Mouse (Mus musculus) lung, postnatal 14 days (tissue): Measurements from ENCODE around the gene Cd79b.

Experiments used
- DNase-seq: peaks from one replicate; pipeline ENCODE4 v3.0.0; 2021

The Cd79b gene

DNA sequence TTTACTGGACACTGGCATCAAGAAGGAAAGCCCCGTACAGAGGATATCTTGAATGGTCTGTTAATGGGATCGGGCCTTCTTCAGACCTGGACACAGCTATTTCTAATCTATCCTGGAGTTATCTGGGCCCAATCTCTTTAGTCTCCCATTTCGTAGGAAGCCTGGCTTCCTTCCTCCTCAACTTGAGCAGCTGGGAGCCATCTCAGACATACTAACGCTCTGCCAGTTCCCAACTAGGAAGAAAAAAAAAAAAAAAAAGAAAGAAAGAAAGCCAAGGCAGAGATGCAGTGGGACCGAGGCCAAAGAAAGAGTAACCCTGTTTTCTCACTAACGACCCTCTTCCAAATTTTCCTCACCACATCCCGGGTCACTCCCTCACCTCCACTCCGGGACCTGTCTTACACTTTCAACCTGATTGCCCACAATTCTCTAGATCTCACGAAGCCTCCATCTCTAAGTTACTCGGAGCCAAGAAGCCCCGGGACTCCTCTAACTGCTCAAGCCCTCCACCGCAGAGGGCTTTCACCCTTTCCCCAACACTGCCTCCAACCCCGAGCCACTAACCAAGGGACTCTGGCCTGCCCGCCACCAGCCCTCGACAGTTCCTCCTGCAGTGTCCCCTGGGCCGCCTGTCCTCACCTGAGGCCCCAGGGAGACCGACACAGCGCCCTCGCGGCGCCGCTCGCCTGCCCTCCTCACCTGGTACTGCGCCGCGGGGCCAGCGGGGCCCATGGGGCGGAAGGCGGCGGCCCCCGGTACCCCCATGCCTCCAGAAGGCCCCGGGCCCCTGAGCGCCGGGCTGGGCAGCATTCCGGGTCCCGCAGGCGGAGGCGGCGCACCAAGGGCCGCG lies 42.5 kb downstream of the Cd79b start:
- DNase-seq, result peak; percentile 46

DNA sequence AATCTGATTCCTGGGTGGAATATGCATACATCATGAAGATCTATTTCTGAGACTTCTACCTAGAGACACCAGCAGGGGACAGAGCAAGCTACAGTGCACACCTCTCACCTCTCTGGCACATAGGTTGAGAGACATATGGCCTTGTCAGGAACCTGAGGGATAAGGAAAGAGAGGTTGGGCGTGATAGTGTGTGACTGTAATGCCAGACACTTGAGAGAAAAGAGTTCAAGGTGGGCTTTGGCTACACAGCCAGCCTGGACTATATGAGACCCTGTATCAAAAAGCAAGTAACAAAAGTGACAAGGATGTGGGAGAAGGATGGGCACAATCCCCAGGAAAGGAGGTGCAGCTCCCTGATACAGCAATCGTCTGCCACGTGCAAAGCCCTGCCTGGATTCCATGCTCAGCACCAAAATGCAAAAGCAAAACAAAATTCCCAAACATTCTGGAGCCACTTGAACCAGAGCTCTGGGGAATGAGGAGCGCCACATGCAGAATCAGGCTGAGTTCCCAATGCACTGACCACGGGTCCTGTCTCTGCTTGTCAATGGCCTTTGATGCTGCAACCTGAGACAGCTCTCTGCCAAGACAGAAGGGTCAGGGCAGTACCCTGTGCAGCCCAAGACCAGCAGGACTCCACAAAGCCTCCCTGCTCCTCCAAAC lies 43.3 kb downstream of the Cd79b start:
- no peak for DNase-seq

DNA sequence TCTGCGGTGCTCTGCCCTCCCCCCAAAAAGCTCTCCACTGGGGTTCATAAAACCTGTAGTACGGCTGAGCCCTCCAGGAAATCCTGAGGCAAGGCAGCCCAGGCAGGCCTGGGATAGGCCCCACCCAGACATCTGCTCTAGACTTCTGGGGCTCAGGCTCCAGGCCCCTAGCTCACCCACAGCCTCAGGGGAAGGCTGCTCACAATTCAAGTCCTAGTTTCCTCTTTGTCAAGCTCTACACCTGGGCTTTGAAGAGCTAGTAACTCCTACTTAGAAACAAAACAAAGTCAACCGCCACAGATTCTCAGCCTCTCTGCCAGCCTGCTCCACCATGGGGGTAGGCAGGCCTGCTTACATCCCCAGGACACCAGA lies 45.5 kb downstream of the Cd79b start:
- peak; percentile 30 for DNase-seq

DNA sequence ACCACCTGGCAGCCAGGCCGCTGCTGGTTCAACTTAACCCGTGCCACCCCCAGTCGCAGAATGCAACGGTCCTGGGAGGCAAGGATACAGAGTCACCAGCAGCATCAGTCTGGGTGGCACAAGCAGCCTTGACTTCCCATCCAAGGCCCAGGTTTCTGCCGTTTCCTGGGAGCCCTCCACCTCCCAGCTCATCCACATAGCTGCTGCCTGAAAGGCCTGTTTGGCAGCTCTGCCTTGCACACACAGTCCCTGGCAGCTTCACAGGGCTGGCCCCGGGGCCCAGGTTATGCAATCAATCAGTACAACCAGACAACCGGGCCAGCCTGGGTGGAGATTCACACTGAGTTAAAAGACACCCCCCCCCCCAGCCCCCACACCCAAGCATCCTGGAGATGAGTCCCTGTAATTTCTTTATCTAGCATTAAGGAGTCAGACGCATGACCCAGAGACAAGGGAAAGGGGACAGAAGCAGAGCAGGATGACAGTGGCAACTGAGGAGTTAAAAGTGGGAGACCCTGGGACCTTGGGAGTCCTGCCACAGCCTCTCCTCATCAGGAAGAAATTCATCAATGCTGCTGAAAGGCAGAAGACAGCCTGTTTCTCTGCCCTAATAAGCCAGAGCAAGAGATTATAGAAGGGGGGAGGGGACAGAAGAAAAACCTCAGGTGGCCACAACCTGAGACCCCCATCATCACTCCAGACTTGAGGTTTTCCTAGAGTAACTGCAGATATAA lies 46.1 kb downstream of the Cd79b start:
- peak; percentile 80 for DNase-seq

DNA sequence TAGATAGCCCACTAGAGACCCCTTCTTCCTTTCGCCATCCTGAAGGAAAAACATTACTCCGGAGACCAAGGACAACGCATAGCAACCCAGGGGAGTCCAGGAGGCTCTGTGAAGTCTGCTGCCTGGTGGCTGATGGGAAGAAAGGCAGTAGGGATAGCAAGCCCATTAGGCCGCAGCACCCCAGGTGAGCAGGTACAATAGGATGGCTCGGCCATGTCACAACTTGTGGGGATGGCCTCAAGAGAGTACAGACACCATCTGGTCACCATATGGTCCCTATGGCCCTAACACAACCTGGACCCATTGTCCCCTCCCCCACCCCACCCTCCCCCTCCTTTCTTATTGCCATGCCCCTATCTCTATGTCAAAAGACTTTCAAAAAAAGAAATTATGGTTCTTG lies 46.7 kb downstream of the Cd79b start:
- DNase-seq, result no peak

DNA sequence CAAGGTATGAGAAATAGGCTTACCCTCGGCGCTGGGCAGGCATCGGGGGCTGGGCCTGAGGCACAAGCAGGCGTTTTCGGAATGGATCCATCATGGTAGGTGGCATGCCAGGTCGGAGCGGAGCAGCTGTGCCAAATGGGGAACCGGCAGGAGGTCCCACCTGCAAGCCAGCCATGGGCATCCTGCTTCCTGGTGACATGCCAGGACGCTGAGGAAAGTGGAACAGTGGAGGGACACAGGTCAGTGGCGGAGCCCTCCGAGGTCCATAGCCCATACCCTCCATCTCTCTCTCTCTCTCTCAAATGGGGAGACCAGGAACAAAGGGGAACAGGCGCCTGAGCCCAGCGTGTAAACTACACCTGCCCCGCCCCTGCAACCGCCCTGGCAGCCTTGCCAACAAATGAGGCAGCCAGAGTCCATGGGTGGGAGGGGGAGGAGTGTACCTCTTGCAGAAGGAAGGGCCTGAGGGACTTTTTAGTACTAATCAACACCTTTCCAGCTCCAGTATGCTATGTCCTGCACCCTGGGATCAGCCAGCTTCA lies 47.2 kb downstream of the Cd79b start:
- peak; percentile 57 for DNase-seq

DNA sequence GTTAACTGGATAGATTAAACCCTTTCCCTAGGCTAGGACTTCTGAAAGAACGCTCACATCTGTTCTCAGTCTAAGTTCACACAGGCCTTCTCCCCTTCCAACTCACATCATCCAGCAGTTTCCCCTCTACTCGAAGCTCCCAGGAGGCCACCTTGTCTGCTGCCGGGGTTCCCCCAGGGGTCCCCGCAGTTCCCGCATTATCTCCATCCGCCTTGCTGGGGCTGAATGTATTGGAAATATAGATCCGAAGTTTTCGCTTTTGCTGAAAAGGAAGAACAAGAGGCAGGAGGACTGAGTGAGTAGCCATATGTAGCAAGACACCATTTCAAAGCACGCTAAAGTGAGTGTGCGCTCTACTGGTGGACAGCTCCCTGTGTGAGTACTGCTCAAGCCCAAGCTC lies 48.1 kb downstream of the Cd79b start:
- no peak for DNase-seq

DNA sequence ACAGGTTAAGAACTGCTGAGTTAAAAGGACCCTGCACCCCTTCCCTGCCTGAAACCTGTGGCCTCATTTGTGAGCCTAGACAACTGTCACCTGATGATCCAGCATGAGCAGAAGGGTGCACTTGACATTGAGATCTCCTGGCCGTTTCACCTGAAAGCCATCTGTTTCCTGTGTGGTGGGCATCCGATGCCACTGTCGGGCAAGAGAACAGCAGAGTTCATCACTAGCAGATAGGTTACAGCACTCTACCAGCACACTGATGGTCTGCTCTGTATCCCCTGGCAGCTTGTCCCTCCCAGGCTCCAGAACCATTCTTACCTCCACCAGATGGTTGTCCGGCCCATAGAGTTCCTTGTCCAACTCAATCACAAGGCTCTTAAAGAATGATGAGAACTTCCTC lies 49.0 kb downstream of the Cd79b start:
- DNase-seq, result no peak

DNA sequence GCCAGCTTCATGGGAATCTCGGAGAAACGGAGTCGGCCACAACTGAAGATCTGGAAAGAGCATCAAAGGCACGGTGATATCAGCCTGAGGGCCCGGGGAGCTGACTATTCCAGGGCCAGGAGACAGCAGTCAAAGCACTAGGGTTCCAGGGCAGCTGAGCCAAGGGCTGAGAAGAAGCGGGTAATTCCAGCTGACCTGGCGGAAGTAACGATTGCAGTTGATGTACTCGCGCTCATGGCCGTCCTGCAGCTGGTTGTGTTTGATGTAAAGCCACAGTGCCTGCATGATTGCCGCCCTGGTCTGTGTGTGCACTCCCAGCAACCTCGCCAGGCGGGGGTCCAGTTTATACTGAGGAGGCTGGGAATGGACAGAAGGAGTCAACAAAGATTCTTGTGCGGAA lies 49.6 kb downstream of the Cd79b start:
- DNase-seq, result no peak

DNA sequence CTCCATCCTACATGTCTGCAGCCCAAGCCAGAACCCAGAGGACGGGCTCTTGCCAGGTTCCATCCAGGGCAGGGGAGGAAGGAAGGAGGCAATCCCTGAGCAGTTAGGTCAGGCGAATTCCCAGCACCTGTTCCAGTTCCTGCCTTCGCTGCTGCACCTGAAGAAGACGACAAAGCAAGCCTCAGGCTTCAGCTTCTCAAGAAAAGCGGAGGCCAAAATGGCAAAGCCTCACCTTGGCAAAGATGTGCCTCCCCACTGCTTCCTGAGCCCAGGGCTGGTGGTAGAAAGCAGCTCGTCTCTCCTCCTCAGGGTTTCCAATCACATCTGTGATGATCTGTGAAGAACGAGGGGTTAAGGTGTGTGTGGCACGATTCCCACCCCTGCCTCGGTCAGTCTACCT lies 50.6 kb downstream of the Cd79b start:
- no peak for DNase-seq
